Mouse (Mus musculus) stomach, embryonic 15.5 days (tissue): ENCODE measurements around the gene Egf. TPM values are rescaled to one million over a fixed set of nuclear protein-coding genes. Genes with fewer than 3 reads are reported as not detected.

Source experiments
- ATAC-seq: fragments of 200-750 bp; cut with Nextera tagmentation; 2 replicates; pipeline ENCODE4 v1.8.0; 2017; ENCODE audit warnings: low read depth, moderate number of reproducible peaks, moderate TSS enrichment; ENCODE audit not compliant: insufficient read depth, low FRiP score
- H3K27ac ChIP-seq: fragments of 300-500 bp; sonication (generic); 2 replicates; pipeline ENCODE4 v1.5.1; 2015; ENCODE audit warnings: mild to moderate bottlenecking, inconsistent platforms
- H3K27me3 ChIP-seq: fragments of 300-500 bp; sonication (generic); replicated peaks from 2 replicates; pipeline ENCODE4 v1.6.1; 2015; ENCODE audit warnings: inconsistent platforms
- H3K36me3 ChIP-seq: fragments of 300-500 bp; sonication (generic); 2 replicates; pipeline ENCODE4 v1.6.1; 2015; ENCODE audit warnings: inconsistent platforms
- H3K4me1 ChIP-seq: fragments of 300-500 bp; sonication (generic); 2 replicates; pipeline ENCODE4 v1.6.1; 2015; ENCODE audit warnings: inconsistent platforms
- H3K4me2 ChIP-seq: fragments of 300-500 bp; sonication (generic); 2 replicates; pipeline ENCODE4 v1.6.1; 2015; ENCODE audit warnings: mild to moderate bottlenecking, inconsistent platforms
- H3K4me3 ChIP-seq: fragments of 300-500 bp; sonication (generic); replicated peaks from 2 replicates; pipeline ENCODE4 v1.5.1; 2015; ENCODE audit warnings: inconsistent platforms
- H3K9ac ChIP-seq: fragments of 300-500 bp; sonication (generic); 2 replicates; pipeline ENCODE4 v1.6.1; 2015; ENCODE audit warnings: inconsistent platforms
- H3K9me3 ChIP-seq: fragments of 300-500 bp; sonication (generic); 2 replicates; pipeline ENCODE4 v1.6.1; 2016; ENCODE audit warnings: inconsistent platforms
- WGBS: fragments of 180-500 bp; shearing (Covaris S2); methylation state at CpG from one replicate; pipeline ENCODE4 v1.1.7; 2015; 5-methylcytosine and 5-hydroxymethylcytosine counted together
- polyA plus RNA-seq: library from polyadenylated mRNA; unstranded; fragments of >200 nt; fragmentation: Nextera tagmentation; extraction: Ambion mirVana; gene quantifications from 2 replicates; pipeline ENCODE4 v1.2.1, GENCODE M21; 2015

The Egf gene
- polyA plus RNA-seq, 1 experiment from 2014 or later, result 1.8 TPM

- H3K27me3 ChIP-seq, result no peaks in the 10 kb centered on the region
- H3K9me3 ChIP-seq, result no peaks in the 10 kb centered on the region
- H3K4me3 ChIP-seq, result no peak overlapping the region
- H3K4me1 ChIP-seq, result no peaks in the 10 kb centered on the region
- H3K9ac ChIP-seq, result no peak overlapping the region
- H3K27ac ChIP-seq, result no peak overlapping the region
- no peak overlapping the region for H3K4me2 ChIP-seq
- no peaks in the 10 kb centered on the region for H3K36me3 ChIP-seq
- 91% methylated on average over 7 of the region's 7 CpGs for WGBS
- no peak for ATAC-seq
Observed at GRCm38 (mm10) chr3:129675923-129676322, 79.2 kb downstream of the Egf start.

DNA sequence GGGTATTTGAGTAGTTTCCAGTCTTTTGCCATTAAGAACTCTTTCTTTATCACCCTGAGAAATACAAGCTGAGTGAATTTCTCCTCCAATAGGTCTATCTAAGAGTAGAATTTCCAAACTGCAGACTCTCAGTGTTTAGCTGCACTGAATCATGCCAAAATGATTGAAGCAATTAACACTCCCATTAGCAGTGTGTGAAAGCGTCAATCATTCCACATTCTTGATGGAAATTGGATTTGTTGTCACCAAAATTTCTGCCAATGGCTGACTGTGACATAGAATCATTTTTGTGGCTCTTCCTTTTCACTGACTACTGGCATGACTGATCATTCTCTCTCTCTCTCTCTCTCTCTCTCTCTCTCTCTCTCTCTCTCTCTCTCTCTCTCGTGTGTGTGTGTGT is 91.2 kb downstream of the Egf start:
- Histone ChIP-seq H3K9me3 (no peaks in the 10 kb centered on the region), H3K36me3 (no peaks in the 10 kb centered on the region), H3K4me1 (no peaks in the 10 kb centered on the region), H3K4me2 (no peak overlapping the region), H3K27ac (no peak overlapping the region), H3K27me3 (no peaks in the 10 kb centered on the region), H3K9ac (no peak overlapping the region), H3K4me3 (no peak overlapping the region)
- ATAC-seq, result no peak
- 93% methylated on average over 2 of the region's 2 CpGs for WGBS

- H3K36me3 ChIP-seq, result no peaks in the 10 kb centered on the region
- H3K27ac ChIP-seq, result no peak overlapping the region
- H3K4me2 ChIP-seq, result no peak overlapping the region
- no peak overlapping the region for H3K9ac ChIP-seq
- no peaks in the 10 kb centered on the region for H3K9me3 ChIP-seq
- no peak overlapping the region for H3K4me3 ChIP-seq
- 83% methylated on average over 7 of the region's 7 CpGs for WGBS
- ATAC-seq, result no peak
- H3K27me3 ChIP-seq, result no peaks in the 10 kb centered on the region
- no peaks in the 10 kb centered on the region for H3K4me1 ChIP-seq
Observed at GRCm38 (mm10) chr3:129658776-129659175, 96.3 kb downstream of the Egf start.

DNA sequence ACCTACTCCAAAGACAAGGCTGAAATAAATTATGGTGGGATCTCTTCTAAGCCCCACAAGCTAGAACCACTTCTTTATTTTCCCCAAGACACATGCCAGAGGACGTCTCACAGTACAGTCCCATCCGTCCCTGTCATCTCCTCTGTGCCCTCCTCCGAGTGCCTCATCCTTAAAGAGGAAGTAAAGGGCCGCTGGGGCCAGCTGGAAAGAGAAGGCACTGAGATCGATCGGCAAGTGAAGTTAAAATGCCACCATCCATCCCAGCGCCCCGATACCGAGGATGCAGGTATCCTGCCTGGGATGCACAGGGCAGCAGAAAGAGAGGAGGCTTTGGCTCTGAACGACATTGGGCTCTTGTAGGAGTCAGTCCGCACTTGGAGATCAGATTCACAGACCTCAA is 97.3 kb downstream of the Egf start:
- no peaks in the 10 kb centered on the region for H3K36me3 ChIP-seq
- H3K9me3 ChIP-seq, result no peaks in the 10 kb centered on the region
- no peak overlapping the region for H3K27ac ChIP-seq
- 83% methylated on average over 11 of the region's 11 CpGs for WGBS
- ATAC-seq, result no peak
- H3K4me1 ChIP-seq, result no peaks in the 10 kb centered on the region
- H3K4me2 ChIP-seq, result no peak overlapping the region
- H3K27me3 ChIP-seq, result no peaks in the 10 kb centered on the region
- H3K9ac ChIP-seq, result no peak overlapping the region
- no peak overlapping the region for H3K4me3 ChIP-seq

- H3K9ac ChIP-seq, result no peak overlapping the region
- H3K9me3 ChIP-seq, result no peaks in the 10 kb centered on the region
- no peaks in the 10 kb centered on the region for H3K27me3 ChIP-seq
- no peak overlapping the region for H3K27ac ChIP-seq
- H3K4me3 ChIP-seq, result no peak overlapping the region
- H3K4me2 ChIP-seq, result no peak overlapping the region
- H3K4me1 ChIP-seq, result no peaks in the 10 kb centered on the region
- H3K36me3 ChIP-seq, result no peaks in the 10 kb centered on the region
- no peak for ATAC-seq
- WGBS, result 83% methylated on average over 9 of the region's 9 CpGs
Observed at GRCm38 (mm10) chr3:129657222-129657621, 97.9 kb downstream of the Egf start.

DNA sequence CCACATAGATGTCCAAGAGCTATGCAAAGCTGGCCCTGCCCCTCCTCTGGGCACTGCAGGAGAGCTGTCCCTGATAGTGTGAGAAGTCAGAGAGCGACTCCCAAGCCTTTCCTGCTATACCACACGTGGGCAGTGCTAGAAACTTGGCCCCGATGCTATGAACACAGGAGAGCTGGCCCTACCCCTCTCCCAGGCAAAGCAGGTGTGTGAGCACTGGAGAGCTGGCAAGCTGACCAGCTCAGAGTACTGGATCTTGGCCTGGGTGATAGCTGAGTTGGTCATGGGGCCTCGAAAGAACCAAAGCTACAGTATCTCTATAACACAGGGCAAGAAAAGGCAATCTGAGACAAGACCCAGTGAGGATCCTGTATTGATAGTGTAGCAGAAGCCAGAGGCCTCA is 98.6 kb downstream of the Egf start:
- Histone ChIP-seq H3K36me3 (no peaks in the 10 kb centered on the region), H3K9ac (no peak overlapping the region), H3K4me3 (no peak overlapping the region), H3K4me2 (no peak overlapping the region), H3K9me3 (no peaks in the 10 kb centered on the region), H3K27ac (no peak overlapping the region), H3K27me3 (no peaks in the 10 kb centered on the region), H3K4me1 (no peaks in the 10 kb centered on the region)
- ATAC-seq, result no peak
- 71% methylated on average over 4 of the region's 4 CpGs for WGBS

DNA sequence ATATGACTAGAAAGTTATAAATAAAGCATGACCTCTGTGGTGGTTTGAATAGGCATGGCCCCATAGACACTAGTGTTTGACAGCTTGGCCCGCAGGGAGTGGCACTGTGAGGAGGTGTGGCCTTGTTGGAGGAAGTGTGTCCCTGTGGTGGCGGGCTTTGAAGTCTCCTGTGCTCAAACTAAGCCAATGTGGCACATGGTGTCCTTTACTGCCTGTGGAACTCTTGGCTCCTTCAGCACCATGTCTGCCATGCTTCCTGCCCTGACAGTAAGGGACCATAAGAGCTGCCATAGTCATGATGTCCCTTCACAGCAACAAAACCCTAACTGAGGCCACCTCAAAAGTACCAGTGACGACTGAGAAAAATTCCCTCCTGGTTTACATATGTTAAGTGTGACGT is 102.6 kb downstream of the Egf start:
- ATAC-seq, result no peak
- Histone ChIP-seq H3K4me2 (no peak overlapping the region), H3K9ac (no peak overlapping the region), H3K27me3 (no peaks in the 10 kb centered on the region), H3K4me3 (no peak overlapping the region), H3K4me1 (no peaks in the 10 kb centered on the region), H3K36me3 (no peaks in the 10 kb centered on the region), H3K9me3 (no peaks in the 10 kb centered on the region), H3K27ac (no peak overlapping the region)
- WGBS, result 81% methylated on average over 4 of the region's 4 CpGs

DNA sequence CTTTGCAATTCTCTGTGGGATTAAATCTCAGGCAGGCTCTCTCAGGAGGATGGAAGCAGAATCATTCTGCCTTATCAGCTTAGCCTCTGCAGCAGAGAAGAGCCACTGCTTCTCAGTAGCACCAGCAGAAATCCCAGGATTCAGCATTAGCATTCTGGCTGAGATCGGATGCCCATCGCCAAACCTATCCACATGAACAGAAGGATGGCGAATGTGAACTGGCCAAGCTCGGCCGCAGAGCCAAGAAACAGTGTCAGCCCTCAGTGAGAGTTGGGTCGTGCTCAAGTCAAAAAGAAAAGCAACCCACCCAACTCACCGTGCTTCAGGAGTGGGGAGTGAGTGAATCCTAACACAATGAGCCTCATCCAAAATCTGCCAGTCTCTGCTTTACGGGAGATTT is 103.4 kb downstream of the Egf start:
- no peak overlapping the region for H3K9ac ChIP-seq
- H3K36me3 ChIP-seq, result no peaks in the 10 kb centered on the region
- no peak for ATAC-seq
- 92% methylated on average over 8 of the region's 8 CpGs for WGBS
- H3K27ac ChIP-seq, result no peak overlapping the region
- no peaks in the 10 kb centered on the region for H3K9me3 ChIP-seq
- no peaks in the 10 kb centered on the region for H3K27me3 ChIP-seq
- no peaks in the 10 kb centered on the region for H3K4me1 ChIP-seq
- H3K4me2 ChIP-seq, result no peak overlapping the region
- no peak overlapping the region for H3K4me3 ChIP-seq

- no peaks in the 10 kb centered on the region for H3K9me3 ChIP-seq
- H3K4me3 ChIP-seq, result no peak overlapping the region
- no peak overlapping the region for H3K4me2 ChIP-seq
- no peak overlapping the region for H3K27ac ChIP-seq
- H3K9ac ChIP-seq, result no peak overlapping the region
- H3K36me3 ChIP-seq, result no peaks in the 10 kb centered on the region
- ATAC-seq, result no peak
- no peaks in the 10 kb centered on the region for H3K27me3 ChIP-seq
- WGBS, result 35% methylated on average over 1 of the region's 1 CpGs
- H3K4me1 ChIP-seq, result no peaks in the 10 kb centered on the region
Observed at GRCm38 (mm10) chr3:129650931-129651330, 104.2 kb downstream of the Egf start.

GRCm38 (mm10) chr3:129650293-129650612 is 104.9 kb downstream of the Egf start:
- Histone ChIP-seq H3K4me2 (no peak overlapping the region), H3K4me1 (no peaks in the 10 kb centered on the region), H3K9me3 (no peaks in the 10 kb centered on the region), H3K4me3 (no peak overlapping the region), H3K27me3 (no peaks in the 10 kb centered on the region), H3K9ac (no peak overlapping the region), H3K36me3 (no peaks in the 10 kb centered on the region), H3K27ac (no peak overlapping the region)
- ATAC-seq, result 0 out of 2 replicates have a peak, but pooled peaks have one; percentile 39

- Histone ChIP-seq H3K27me3 (no peaks in the 10 kb centered on the region), H3K27ac (no peak overlapping the region), H3K4me3 (no peak overlapping the region), H3K9me3 (no peaks in the 10 kb centered on the region), H3K36me3 (no peaks in the 10 kb centered on the region), H3K4me1 (no peaks in the 10 kb centered on the region), H3K9ac (no peak overlapping the region), H3K4me2 (no peak overlapping the region)
- ATAC-seq, result no peak
- WGBS, result 68% methylated on average over 8 of the region's 8 CpGs
Observed at GRCm38 (mm10) chr3:129649586-129650292, 105.4 kb downstream of the Egf start.

GRCm38 (mm10) chr3:129648598-129648997 is 106.5 kb downstream of the Egf start:
- no peaks in the 10 kb centered on the region for H3K27me3 ChIP-seq
- WGBS, result 75% methylated on average over 5 of the region's 5 CpGs
- no peaks in the 10 kb centered on the region for H3K36me3 ChIP-seq
- H3K27ac ChIP-seq, result no peak overlapping the region
- no peak overlapping the region for H3K9ac ChIP-seq
- H3K4me2 ChIP-seq, result no peak overlapping the region
- H3K4me3 ChIP-seq, result no peak overlapping the region
- H3K9me3 ChIP-seq, result no peaks in the 10 kb centered on the region
- H3K4me1 ChIP-seq, result no peaks in the 10 kb centered on the region
- ATAC-seq, result no peak

DNA sequence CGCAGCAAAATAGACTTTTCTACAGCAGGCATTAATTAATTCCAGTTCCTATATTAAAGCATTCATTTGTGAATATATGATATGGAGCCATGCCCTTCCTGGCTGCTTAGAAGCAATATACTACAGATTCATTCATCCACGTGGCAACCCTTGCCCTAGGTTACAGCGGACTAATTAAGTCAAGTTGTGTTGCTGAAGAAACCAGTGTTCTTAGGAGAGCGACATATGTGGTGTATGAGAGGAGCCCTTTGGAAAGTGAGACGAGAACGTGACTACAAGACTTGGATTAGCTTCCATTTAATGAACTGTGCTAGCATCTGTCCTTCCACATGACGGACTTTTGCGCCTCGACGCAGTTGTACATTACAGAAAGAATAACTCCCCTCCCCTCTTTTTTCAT is 107.8 kb downstream of the Egf start:
- H3K4me3 ChIP-seq, result no peak overlapping the region
- ATAC-seq, result no peak
- H3K27ac ChIP-seq, result no peak overlapping the region
- no peaks in the 10 kb centered on the region for H3K9me3 ChIP-seq
- H3K4me2 ChIP-seq, result no peak overlapping the region
- H3K4me1 ChIP-seq, result no peaks in the 10 kb centered on the region
- H3K27me3 ChIP-seq, result no peaks in the 10 kb centered on the region
- H3K36me3 ChIP-seq, result no peaks in the 10 kb centered on the region
- WGBS, result 86% methylated on average over 10 of the region's 10 CpGs
- no peak overlapping the region for H3K9ac ChIP-seq
